Mouse (Mus musculus) kidney, postnatal 0 days (tissue): Measurements from ENCODE around the gene Cfap45. TPM values are rescaled to one million over a fixed set of nuclear protein-coding genes. Genes with fewer than 3 reads are reported as not detected.
A peak's percentile ranks its signal among the peaks of the same experiment; 100 is the strongest.

Experiments
- ATAC-seq: fragments of 200-750 bp; cut with Nextera tagmentation; replicated peaks from 2 replicates; pipeline ENCODE4 v1.8.0; 2017; ENCODE audit warnings: low read depth, moderate number of reproducible peaks, moderate TSS enrichment, moderate library complexity; ENCODE audit not compliant: low FRiP score
- DNase-seq: peaks from one replicate; pipeline ENCODE4 v3.0.0-alpha.2; 2016; ENCODE audit warnings: low spot score
- H3K27ac ChIP-seq: fragments of 300-500 bp; sonication (generic); 2 replicates; pipeline ENCODE4 v1.5.1; 2014; ENCODE audit warnings: mild to moderate bottlenecking
- H3K27me3 ChIP-seq: fragments of 300-500 bp; sonication (generic); 2 replicates; pipeline ENCODE4 v1.6.1; 2014; ENCODE audit warnings: low read length, mixed read lengths; ENCODE audit not compliant: insufficient read depth
- H3K36me3 ChIP-seq: fragments of 300-500 bp; sonication (generic); 2 replicates; pipeline ENCODE4 v1.6.1; 2014; ENCODE audit warnings: low read length, mixed read lengths; ENCODE audit not compliant: insufficient read depth
- H3K4me1 ChIP-seq: fragments of 300-500 bp; sonication (generic); replicated peaks from 2 replicates; pipeline ENCODE4 v1.6.1; 2014; ENCODE audit warnings: antibody characterized with exemption, low read length, mixed read lengths; ENCODE audit not compliant: insufficient read depth
- H3K4me2 ChIP-seq: fragments of 300-500 bp; sonication (generic); 2 replicates; pipeline ENCODE4 v1.6.1; 2014; ENCODE audit warnings: mild to moderate bottlenecking, low read length, moderate library complexity, mixed read lengths
- H3K4me3 ChIP-seq: fragments of 300-500 bp; sonication (generic); replicated peaks from 2 replicates; pipeline ENCODE4 v1.5.1; 2014; ENCODE audit warnings: low read depth, low read length
- H3K9ac ChIP-seq: fragments of 300-500 bp; sonication (generic); 2 replicates; pipeline ENCODE4 v1.6.1; 2014; ENCODE audit warnings: low read depth, low read length
- H3K9me3 ChIP-seq: fragments of 300-500 bp; sonication (generic); replicated peaks from 2 replicates; pipeline ENCODE4 v1.6.1; 2016; ENCODE audit warnings: low read length, inconsistent platforms, mixed read lengths
- CTCF ChIP-seq: IDR thresholded peaks from 2 replicates; pipeline ENCODE4 v1.5.1; 2016; ENCODE audit warnings: antibody characterized with exemption, low read depth, mild to moderate bottlenecking, moderate library complexity
- WGBS: fragments of 180-500 bp; shearing (Covaris S2); extraction: QIAGEN DNeasy Blood & Tissue Kit; methylation state at CpG from one replicate; pipeline ENCODE4 v1.1.7; 2014; 5-methylcytosine and 5-hydroxymethylcytosine counted together
- polyA plus RNA-seq: library from polyadenylated mRNA; unstranded; fragments of >200 nt; fragmentation: Nextera tagmentation; extraction: Ambion mirVana; gene quantifications from 2 replicates; pipeline ENCODE4 v1.2.1, GENCODE M21; 2015

The Cfap45 gene
- polyA plus RNA-seq, 1 experiment from 2014 or later: 1.3 TPM

- ATAC-seq (no peak), DNase-seq (no peak)
- Histone ChIP-seq H3K9me3 (no peaks in the 10 kb centered on the region), H3K9ac (no peak overlapping the region), H3K4me2 (no peak overlapping the region), H3K4me1 (peaks cover 27% of the 10 kb centered on the region), H3K27me3 (no peaks in the 10 kb centered on the region), H3K27ac (no peak overlapping the region), H3K4me3 (no peak overlapping the region), H3K36me3 (peaks cover 20% of the 10 kb centered on the region)
- WGBS: 61% methylated on average over 5 of the region's 5 CpGs
- TF ChIP-seq CTCF: no peak
Measured at GRCm38 (mm10) chr1:172507001-172507400, 13.6 kb upstream of the Cfap45 start.

GRCm38 (mm10) chr1:172507701-172508100 is 12.9 kb upstream of the Cfap45 start:
- no peak for TF ChIP-seq CTCF
- peaks cover 23% of the 10 kb centered on the region for H3K4me1 ChIP-seq
- H3K36me3 ChIP-seq: peaks cover 20% of the 10 kb centered on the region
- H3K4me3 ChIP-seq: no peak overlapping the region
- no peak overlapping the region for H3K9ac ChIP-seq
- DNase-seq (no peak), ATAC-seq (no peak)
- no peak overlapping the region for H3K27ac ChIP-seq
- no peaks in the 10 kb centered on the region for H3K27me3 ChIP-seq
- 87% methylated on average over 3 of the region's 3 CpGs for WGBS
- no peak overlapping the region for H3K4me2 ChIP-seq
- H3K9me3 ChIP-seq: no peaks in the 10 kb centered on the region

GRCm38 (mm10) chr1:172508172-172508571 is 12.4 kb upstream of the Cfap45 start:
- H3K4me3 ChIP-seq: no peak overlapping the region
- H3K36me3 ChIP-seq: peaks cover 20% of the 10 kb centered on the region
- no peak for TF ChIP-seq CTCF
- H3K9me3 ChIP-seq: no peaks in the 10 kb centered on the region
- H3K27me3 ChIP-seq: no peaks in the 10 kb centered on the region
- no peak overlapping the region for H3K9ac ChIP-seq
- WGBS: 62% methylated on average over 2 of the region's 2 CpGs
- no peak overlapping the region for H3K4me2 ChIP-seq
- no peak overlapping the region for H3K27ac ChIP-seq
- ATAC-seq: no peak
- DNase-seq: no peak
- H3K4me1 ChIP-seq: peaks cover 25% of the 10 kb centered on the region

GRCm38 (mm10) chr1:172509235-172509634 is 11.4 kb upstream of the Cfap45 start:
- Histone ChIP-seq H3K27ac (0 out of 2 replicates have a peak overlapping the region, but pooled peaks have one; percentile 47), H3K9me3 (no peaks in the 10 kb centered on the region), H3K4me1 (peaks cover 22% of the 10 kb centered on the region), H3K4me3 (no peak overlapping the region), H3K36me3 (peaks cover 20% of the 10 kb centered on the region), H3K27me3 (no peaks in the 10 kb centered on the region), H3K4me2 (no peak overlapping the region), H3K9ac (no peak overlapping the region)
- WGBS: 75% methylated on average over 5 of the region's 5 CpGs
- no peak for DNase-seq
- TF ChIP-seq CTCF: no peak
- ATAC-seq: no peak

- H3K9me3 ChIP-seq: no peaks in the 10 kb centered on the region
- H3K27ac ChIP-seq: peak overlapping the region; percentile 47; the same call in 1 of the 2 replicates
- H3K27me3 ChIP-seq: no peaks in the 10 kb centered on the region
- DNase-seq: no peak
- peaks cover 21% of the 10 kb centered on the region for H3K4me1 ChIP-seq
- peaks cover 20% of the 10 kb centered on the region for H3K36me3 ChIP-seq
- peak overlapping the region; percentile 25; the same call in 1 of the 2 replicates for H3K4me2 ChIP-seq
- no peak for TF ChIP-seq CTCF
- H3K9ac ChIP-seq: no peak overlapping the region
- WGBS: 36% methylated on average over 8 of the region's 8 CpGs
- ATAC-seq: no peak
- no peak overlapping the region for H3K4me3 ChIP-seq
Measured at GRCm38 (mm10) chr1:172509983-172510382, 10.6 kb upstream of the Cfap45 start.

GRCm38 (mm10) chr1:172510421-172510972 is 10.1 kb upstream of the Cfap45 start:
- ATAC-seq (peak; percentile 87), DNase-seq (peak; percentile 42)
- H3K9me3 ChIP-seq: no peaks in the 10 kb centered on the region
- H3K4me1 ChIP-seq: peaks cover 26% of the 10 kb centered on the region
- WGBS: 19% methylated on average over 13 of the region's 13 CpGs
- no peak overlapping the region for H3K4me3 ChIP-seq
- H3K27me3 ChIP-seq: no peaks in the 10 kb centered on the region
- H3K36me3 ChIP-seq: peaks cover 15% of the 10 kb centered on the region
- no peak for TF ChIP-seq CTCF
- 0 out of 2 replicates have a peak overlapping the region, but pooled peaks have one; percentile 47 for H3K27ac ChIP-seq
- no peak overlapping the region for H3K9ac ChIP-seq
- H3K4me2 ChIP-seq: peak overlapping the region; percentile 25; the same call in 1 of the 2 replicates
